Comparison of ENCODE assay signal across 19 mouse cellular contexts in genomic region chr10:8007286-8007989, GRCm38 (mm10). TPM values are rescaled to one million over a fixed set of nuclear protein-coding genes. Genes with fewer than 3 reads are reported as not detected.
DNase-seq lines count a peak whose midpoint lies in the region; ATAC-seq and TF ChIP-seq lines count a peak whose summit lies in the region.
"Had no signal": no experiment of that assay in that cellular context is flagged by ENCODE, and none has a peak within 500 bp of the region (broad histone marks: within the 10 kb centered on the region; RNA-seq: fewer than 3 reads in every experiment).

No protein-coding gene starts in this region.

- TF ChIP-seq CTCF in CH12.LX (conservative IDR thresholded peaks at IDR 0.05 in 1 of 2, IDR thresholded peaks at IDR 0.05 in 1 of 2; ENCODE audit: low read depth in 2 of 2, low read length in 2 of 2), result no peak

- TF ChIP-seq POLR2A in CH12.LX (IDR thresholded peaks at IDR 0.05; ENCODE audit: low read depth, low read length), result no peak

- no peaks in the 10 kb centered on the region for H3K27me3 ChIP-seq in midbrain, embryonic 10.5 days (ENCODE audit: low read depth, poor library complexity, severe bottlenecking)
- no peaks in the 10 kb centered on the region for H3K27me3 ChIP-seq in midbrain, embryonic 16.5 days (ENCODE audit: control insufficient read depth, insufficient read depth, low read depth, low read length)
- no peaks in the 10 kb centered on the region for H3K27me3 ChIP-seq in CH12.LX (replicated peaks)
- H3K27me3 ChIP-seq: embryonic facial prominence, embryonic 15.5 days had no signal

- H3K9me3 ChIP-seq in midbrain, embryonic 10.5 days (replicated peaks), result peaks cover 5% of the 10 kb centered on the region; the same call in 1 of the 2 replicates
- no peaks in the 10 kb centered on the region for H3K9me3 ChIP-seq in midbrain, embryonic 16.5 days (replicated peaks; ENCODE audit: control insufficient read depth, low read length, poor library complexity, severe bottlenecking)
- peaks cover 3% of the 10 kb centered on the region for H3K9me3 ChIP-seq in CH12.LX (replicated peaks; ENCODE audit: low read length)
- H3K9me3 ChIP-seq: embryonic facial prominence, embryonic 15.5 days had no signal

- in situ Hi-C loops in CH12.LX (cut with MboI; ENCODE audit: low pct_ligation_motif_present, low pct_unique_long_range_greater_than_20kb, low sequenced_read_pairs), result no loop called here

- DNase-seq in midbrain, embryonic 10.5 days (ENCODE audit: low spot score), result peak; percentile 37
- peak; percentile 63 for DNase-seq in CH12.LX (ENCODE audit: extremely low read depth)
- no peak for DNase-seq in thymus, postnatal 14 days
- DNase-seq in gastrocnemius, adult 18-20 months (ENCODE audit: low spot score), result no peak
- DNase-seq: adrenal gland, postnatal 14 days; cerebellum, adult 11-12 months; gastrocnemius, postnatal 25 days; kidney, adult 18-20 months; kidney, postnatal 14 days; lung, postnatal 14 days; thymus, adult 18-20 months had no signal

- peak; percentile 65 for TF ChIP-seq EP300 in CH12.LX (IDR thresholded peaks at IDR 0.05; ENCODE audit: low read length)

- no peak overlapping the region for H3K4me2 ChIP-seq in midbrain, embryonic 16.5 days (ENCODE audit: low read length)
- peak overlapping the region; percentile 82 for H3K4me2 ChIP-seq in CH12.LX (ENCODE audit: insufficient read depth, low read depth, poor library complexity, severe bottlenecking)
- H3K4me2 ChIP-seq: embryonic facial prominence, embryonic 15.5 days; heart, embryonic 11.5 days had no signal

- ATAC-seq in midbrain, embryonic 16.5 days, result no peak
- ATAC-seq in granulocyte monocyte progenitor cell, adult 5-6 weeks (replicated peaks; ENCODE audit: poor library complexity, severe bottlenecking), result peak; percentile 64
- peak; percentile 53; the same call in 1 of the 2 replicates for ATAC-seq in neutrophil, adult 5-6 weeks (ENCODE audit: extremely low read depth, insufficient number of reproducible peaks, low FRiP score, poor library complexity, severe bottlenecking)
- ATAC-seq: CD4-positive, CD25-positive, alpha-beta regulatory T cell, adult 4 months; hindbrain, postnatal 0 days had no signal

- TF ChIP-seq RAD21 in CH12.LX (IDR thresholded peaks at IDR 0.05; ENCODE audit: low read depth, low read length), result no peak

- H3K9ac ChIP-seq in midbrain, embryonic 16.5 days (ENCODE audit: low read depth, low read length), result no peak overlapping the region
- H3K9ac ChIP-seq in CH12.LX (ENCODE audit: insufficient read depth, low read depth), result no peak overlapping the region
- H3K9ac ChIP-seq: embryonic facial prominence, embryonic 15.5 days; liver, embryonic 14.5 days had no signal

- H3K4me3 ChIP-seq in midbrain, embryonic 10.5 days, result no peak overlapping the region
- H3K4me3 ChIP-seq in midbrain, embryonic 16.5 days (ENCODE audit: low read depth, low read length), result no peak overlapping the region
- H3K4me3 ChIP-seq in CH12.LX (replicated peaks in 1 of 3; ENCODE audit: low read depth in 2 of 3, low read length in 2 of 3, poor library complexity in 1 of 3), result no peak overlapping the region
- H3K4me3 ChIP-seq: embryonic facial prominence, embryonic 15.5 days had no signal

- H3K36me3 ChIP-seq in midbrain, embryonic 10.5 days, result no peaks in the 10 kb centered on the region
- no peaks in the 10 kb centered on the region for H3K36me3 ChIP-seq in midbrain, embryonic 16.5 days (ENCODE audit: control insufficient read depth, insufficient read depth, low read length)
- H3K36me3 ChIP-seq in CH12.LX (replicated peaks in 1 of 2; ENCODE audit: control insufficient read depth in 1 of 2, insufficient read depth in 1 of 2, low read length in 1 of 2), result no peaks in the 10 kb centered on the region
- H3K36me3 ChIP-seq: embryonic facial prominence, embryonic 15.5 days had no signal

- 41% methylated on average over 5 of the region's 5 CpGs for WGBS in midbrain, embryonic 10.5 days
- WGBS in midbrain, embryonic 16.5 days, result 24% methylated on average over 5 of the region's 5 CpGs

- H3K79me2 ChIP-seq in CH12.LX (replicated peaks; ENCODE audit: control insufficient read depth, extremely low read depth, insufficient read depth, poor library complexity, severe bottlenecking), result no peaks in the 10 kb centered on the region

- peak overlapping the region; percentile 75 for H3K27ac ChIP-seq in midbrain, embryonic 10.5 days (replicated peaks)
- no peak overlapping the region for H3K27ac ChIP-seq in midbrain, embryonic 16.5 days (ENCODE audit: low read length)
- no peak overlapping the region for H3K27ac ChIP-seq in CH12.LX (ENCODE audit: insufficient read depth, low read depth)
- H3K27ac ChIP-seq: embryonic facial prominence, embryonic 15.5 days; hindbrain, postnatal 0 days; liver, embryonic 14.5 days had no signal

- dilution Hi-C loops in CH12.LX (cut with MboI; ENCODE audit: extremely low pct_ligation_motif_present, extremely low pct_unique_long_range_greater_than_20kb, low sequenced_read_pairs), result no loop called here

- H3K4me1 ChIP-seq in midbrain, embryonic 10.5 days, result peaks cover 21% of the 10 kb centered on the region
- no peaks in the 10 kb centered on the region for H3K4me1 ChIP-seq in midbrain, embryonic 16.5 days (ENCODE audit: control insufficient read depth, insufficient read depth, low read length)
- H3K4me1 ChIP-seq in CH12.LX (ENCODE audit: control insufficient read depth in 1 of 2, insufficient read depth in 2 of 2), result peaks cover 16 to 37% of the 10 kb centered on the region in 2 experiments
- H3K4me1 ChIP-seq: embryonic facial prominence, embryonic 15.5 days had no signal

TF ChIP-seq in CH12.LX, 34 proteins besides CTCF, POLR2A, EP300 and RAD21:
- TF ChIP-seq BHLHE40 (IDR thresholded peaks at IDR 0.05; ENCODE audit: low read depth, low read length) (peak; percentile 67), SMC3 (IDR thresholded peaks at IDR 0.05; ENCODE audit: low read depth, low read length) (no peak)

RNA-seq across cellular contexts. Expression of gene Tab2, which starts 51.4 kb away (rescaled TPM):
- polyA plus RNA-seq in midbrain, embryonic 10.5 days (2016; fragmentation: Nextera tagmentation; extraction: Ambion mirVana), result 14.1 and 15.0 TPM in 2 replicates
- polyA plus RNA-seq in midbrain, embryonic 16.5 days (2015; fragmentation: Nextera tagmentation; extraction: Ambion mirVana), result 11.6 and 13.3 TPM in 2 replicates
- total RNA-seq in CH12.LX (2012; rRNA removed) (12.7 and 13.7 TPM in 2 replicates), CH12.LX (2014; rRNA removed) (30.4 and 30.9 TPM in 2 replicates)
- polyA plus RNA-seq in CH12.LX (2012; ENCODE audit: insufficient read length, low read depth), result 34.1 and 43.5 TPM in 2 replicates
- 97.2 and 121 TPM in 2 replicates for total RNA-seq in granulocyte monocyte progenitor cell, adult 5-6 weeks (2014; fragmentation: Nextera tagmentation)
- total RNA-seq in granulocyte monocyte progenitor cell, adult 5-6 weeks (2017), result 52.1 and 58.9 TPM in 2 replicates
- total RNA-seq in neutrophil, adult 5-6 weeks (2017), result 133 and 146 TPM in 2 replicates
- 100 to 1,000 TPM; 102 to 113 TPM for total RNA-seq in gastrocnemius, adult 18-20 months (2021)

Comparison
In these comparisons a context has a peak if more than half of its experiments do, and no peak if none do; other contexts are left out.
1. DNase-seq: peak in midbrain, embryonic 10.5 days (single experiment) and CH12.LX (single experiment); none in thymus, postnatal 14 days (single experiment) and gastrocnemius, adult 18-20 months (single experiment).